Mouse (Mus musculus): ENCODE results near the gene Foxo4.
A peak's percentile ranks its signal among the peaks of the same experiment; 100 is the strongest.

Foxo4 gene

GRCm38 (mm10) chrX:101290111-101290510, 35.8 kb downstream of the Foxo4 start:
- no peak for DNase-seq (ENCODE audit: low spot score)

- peak; percentile 42 for DNase-seq (ENCODE audit: low spot score)
These were observed 44.7 kb downstream of the Foxo4 start, which contains the start of gene Nlgn3 for GRCm38 (mm10) chrX:101299055-101299454. Gene Nlgn3, plus strand, starts transcription at chrX:101299168.

GRCm38 (mm10) chrX:101299473-101300426, 45.4 kb downstream of the Foxo4 start:
- DNase-seq (ENCODE audit: low spot score): peak; percentile 7

- peak; percentile 39 for DNase-seq (ENCODE audit: low spot score)
These were observed 46.2 kb downstream of the Foxo4 start for GRCm38 (mm10) chrX:101300427-101301030.

GRCm38 (mm10) chrX:101301654-101302053, 47.3 kb downstream of the Foxo4 start:
- no peak for DNase-seq (ENCODE audit: low spot score)

GRCm38 (mm10) chrX:101304646-101305045, 50.3 kb downstream of the Foxo4 start:
- no peak for DNase-seq (ENCODE audit: low spot score)

GRCm38 (mm10) chrX:101309299-101309698, 55.0 kb downstream of the Foxo4 start:
- no peak for DNase-seq (ENCODE audit: low spot score)

All from retina, embryonic 14.5 days (tissue).